Mouse (Mus musculus): ENCODE results near the gene Aim2. TPM values are rescaled to one million over a fixed set of nuclear protein-coding genes. Genes with fewer than 3 reads are reported as not detected.

Aim2 gene
- polyA plus RNA-seq, 1 experiment from 2014 or later, result 4.0 TPM

- peak overlapping the region; percentile 97 for H3K27ac ChIP-seq
- peak overlapping the region; percentile 67 for H3K4me3 ChIP-seq
- peak overlapping the region; percentile 73 for H3K4me2 ChIP-seq
Measured at GRCm38 (mm10) chr1:173328446-173328845, 22.2 kb upstream of the Aim2 start.

GRCm38 (mm10) chr1:173329185-173329584 lies 21.5 kb upstream of the Aim2 start:
- Histone ChIP-seq H3K4me2 (peak overlapping the region; percentile 73), H3K9me3 (replicated peaks) (no peaks in the 10 kb centered on the region), H3K36me3 (peaks cover 3% of the 10 kb centered on the region), H3K27me3 (replicated peaks) (no peaks in the 10 kb centered on the region), H3K4me3 (peak overlapping the region; percentile 67), H3K4me1 (peaks cover 96% of the 10 kb centered on the region), H3K27ac (peak overlapping the region; percentile 97), H3K9ac (peak overlapping the region; percentile 87)
- peak; percentile 49 for ATAC-seq
- 5% methylated on average over 4 of the region's 4 CpGs for WGBS (ENCODE audit: insufficient replicate concordance)

More at GRCm38 (mm10) chr1:173328446-173328845, 22.2 kb upstream of the Aim2 start:
- WGBS (ENCODE audit: insufficient replicate concordance), result 77% methylated on average over 8 of the region's 8 CpGs
- H3K36me3 ChIP-seq, result peaks cover 3% of the 10 kb centered on the region
- no peak for ATAC-seq
- H3K9me3 ChIP-seq (replicated peaks), result no peaks in the 10 kb centered on the region
- H3K9ac ChIP-seq, result peak overlapping the region; percentile 87
- no peaks in the 10 kb centered on the region for H3K27me3 ChIP-seq (replicated peaks)
- peaks cover 89% of the 10 kb centered on the region for H3K4me1 ChIP-seq

- H3K27ac ChIP-seq, result peak overlapping the region; percentile 97
- no peak for ATAC-seq
- H3K27me3 ChIP-seq (replicated peaks), result no peaks in the 10 kb centered on the region
- H3K4me3 ChIP-seq, result peak overlapping the region; percentile 67
- no peaks in the 10 kb centered on the region for H3K9me3 ChIP-seq (replicated peaks)
- H3K36me3 ChIP-seq, result peaks cover 3% of the 10 kb centered on the region
- peaks cover 98% of the 10 kb centered on the region for H3K4me1 ChIP-seq
- 56% methylated on average over 5 of the region's 5 CpGs for WGBS (ENCODE audit: insufficient replicate concordance)
- H3K9ac ChIP-seq, result peak overlapping the region; percentile 87
- H3K4me2 ChIP-seq, result peak overlapping the region; percentile 73
Measured at GRCm38 (mm10) chr1:173329743-173330142, 20.9 kb upstream of the Aim2 start.

GRCm38 (mm10) chr1:173332418-173332817 lies 18.3 kb upstream of the Aim2 start:
- WGBS (ENCODE audit: insufficient replicate concordance), result 71% methylated on average over 5 of the region's 5 CpGs
- H3K4me3 ChIP-seq, result peak overlapping the region; percentile 67
- H3K27me3 ChIP-seq (replicated peaks), result no peaks in the 10 kb centered on the region
- peak overlapping the region; percentile 87 for H3K9ac ChIP-seq
- peaks cover 3% of the 10 kb centered on the region; the same call in 1 of the 2 replicates for H3K36me3 ChIP-seq
- peaks cover 97% of the 10 kb centered on the region for H3K4me1 ChIP-seq
- peak overlapping the region; percentile 73 for H3K4me2 ChIP-seq
- H3K9me3 ChIP-seq (replicated peaks), result no peaks in the 10 kb centered on the region
- peak overlapping the region; percentile 97 for H3K27ac ChIP-seq
- no peak for ATAC-seq

GRCm38 (mm10) chr1:173333312-173334253 lies 17.1 kb upstream of the Aim2 start, which contains the start of gene Ackr1:
Ackr1 (minus strand) TSS chr1:173333750.
- no peaks in the 10 kb centered on the region for H3K27me3 ChIP-seq (replicated peaks)
- peaks cover 3% of the 10 kb centered on the region; the same call in 1 of the 2 replicates for H3K36me3 ChIP-seq
- H3K4me1 ChIP-seq, result peaks cover 86% of the 10 kb centered on the region
- ATAC-seq, result peak; percentile 91
- no peaks in the 10 kb centered on the region for H3K9me3 ChIP-seq (replicated peaks)
- H3K4me3 ChIP-seq, result peak within 1 kb of the TSS; percentile 67
- peak within 1 kb of the TSS; percentile 97 for H3K27ac ChIP-seq
- 16% methylated on average over 9 of the region's 9 CpGs for WGBS (ENCODE audit: insufficient replicate concordance)
- peak within 1 kb of the TSS; percentile 87 for H3K9ac ChIP-seq
- H3K4me2 ChIP-seq, result peak within 1 kb of the TSS; percentile 73

GRCm38 (mm10) chr1:173335903-173336302 lies 14.8 kb upstream of the Aim2 start:
- Histone ChIP-seq H3K4me3 (no peak overlapping the region), H3K27ac (peak overlapping the region; percentile 97), H3K4me1 (peaks cover 76% of the 10 kb centered on the region), H3K36me3 (no peaks in the 10 kb centered on the region), H3K9me3 (replicated peaks) (no peaks in the 10 kb centered on the region), H3K4me2 (peak overlapping the region; percentile 73), H3K27me3 (replicated peaks) (no peaks in the 10 kb centered on the region), H3K9ac (0 out of 2 replicates have a peak overlapping the region, but pooled peaks have one; percentile 87)
- WGBS (ENCODE audit: insufficient replicate concordance), result 65% methylated on average over 11 of the region's 11 CpGs
- ATAC-seq, result no peak

- Histone ChIP-seq H3K9me3 (replicated peaks) (no peaks in the 10 kb centered on the region), H3K36me3 (no peaks in the 10 kb centered on the region), H3K27ac (no peak overlapping the region), H3K4me1 (peaks cover 73% of the 10 kb centered on the region), H3K4me2 (no peak overlapping the region), H3K27me3 (replicated peaks) (no peaks in the 10 kb centered on the region), H3K4me3 (no peak overlapping the region), H3K9ac (no peak overlapping the region)
- WGBS (ENCODE audit: insufficient replicate concordance), result 91% methylated on average over 10 of the region's 10 CpGs
- ATAC-seq, result no peak
Measured at GRCm38 (mm10) chr1:173337008-173337407, 13.7 kb upstream of the Aim2 start.

GRCm38 (mm10) chr1:173339543-173339942 lies 11.1 kb upstream of the Aim2 start:
- peaks cover 49% of the 10 kb centered on the region for H3K4me1 ChIP-seq
- 6% methylated on average over 2 of the region's 2 CpGs for WGBS (ENCODE audit: insufficient replicate concordance)
- no peaks in the 10 kb centered on the region for H3K36me3 ChIP-seq
- no peak overlapping the region for H3K27ac ChIP-seq
- no peaks in the 10 kb centered on the region for H3K9me3 ChIP-seq (replicated peaks)
- no peak overlapping the region for H3K4me2 ChIP-seq
- H3K27me3 ChIP-seq (replicated peaks), result no peaks in the 10 kb centered on the region
- peak; percentile 68 for ATAC-seq
- no peak overlapping the region for H3K9ac ChIP-seq
- H3K4me3 ChIP-seq, result no peak overlapping the region

GRCm38 (mm10) chr1:173342425-173342824 lies 8.3 kb upstream of the Aim2 start:
- ATAC-seq, result no peak
- WGBS (ENCODE audit: insufficient replicate concordance), result 76% methylated on average over 1 of the region's 1 CpGs

GRCm38 (mm10) chr1:173343934-173344333 lies 6.7 kb upstream of the Aim2 start:
- ATAC-seq, result no peak
- H3K27ac ChIP-seq, result no peak overlapping the region
- H3K27me3 ChIP-seq (replicated peaks), result peaks cover 7% of the 10 kb centered on the region; the same call in 1 of the 2 replicates
- H3K4me2 ChIP-seq, result no peak overlapping the region
- H3K4me1 ChIP-seq, result peaks cover 45% of the 10 kb centered on the region
- 75% methylated on average over 3 of the region's 3 CpGs for WGBS (ENCODE audit: insufficient replicate concordance)
- no peak overlapping the region for H3K4me3 ChIP-seq
- no peak overlapping the region for H3K9ac ChIP-seq
- no peaks in the 10 kb centered on the region for H3K9me3 ChIP-seq (replicated peaks)
- no peaks in the 10 kb centered on the region for H3K36me3 ChIP-seq

More at GRCm38 (mm10) chr1:173342425-173342824, 8.3 kb upstream of the Aim2 start:
- Histone ChIP-seq H3K36me3 (no peaks in the 10 kb centered on the region), H3K4me1 (peaks cover 43% of the 10 kb centered on the region), H3K9ac (no peak overlapping the region), H3K27ac (no peak overlapping the region), H3K4me2 (no peak overlapping the region), H3K4me3 (no peak overlapping the region), H3K9me3 (replicated peaks) (no peaks in the 10 kb centered on the region), H3K27me3 (replicated peaks) (peaks cover 4% of the 10 kb centered on the region; the same call in 1 of the 2 replicates)

- 0 out of 2 replicates have a peak overlapping the region, but pooled peaks have one; percentile 6 for H3K4me2 ChIP-seq
- H3K4me1 ChIP-seq, result peaks cover 49% of the 10 kb centered on the region
- H3K27me3 ChIP-seq (replicated peaks), result peaks cover 7% of the 10 kb centered on the region; the same call in 1 of the 2 replicates
- peak overlapping the region; percentile 47; the same call in 1 of the 2 replicates for H3K9ac ChIP-seq
- no peaks in the 10 kb centered on the region for H3K9me3 ChIP-seq (replicated peaks)
- H3K27ac ChIP-seq, result no peak overlapping the region
- 59% methylated on average over 4 of the region's 4 CpGs for WGBS (ENCODE audit: insufficient replicate concordance)
- no peak overlapping the region for H3K4me3 ChIP-seq
- no peak for ATAC-seq
- no peaks in the 10 kb centered on the region for H3K36me3 ChIP-seq
Measured at GRCm38 (mm10) chr1:173345112-173345511, 5.6 kb upstream of the Aim2 start.

GRCm38 (mm10) chr1:173348527-173348926 lies 2.2 kb upstream of the Aim2 start:
- Histone ChIP-seq H3K9me3 (replicated peaks) (no peaks in the 10 kb centered on the region), H3K27me3 (replicated peaks) (peaks cover 7% of the 10 kb centered on the region; the same call in 1 of the 2 replicates), H3K9ac (0 out of 2 replicates have a peak overlapping the region, but pooled peaks have one; percentile 6), H3K27ac (no peak overlapping the region), H3K4me3 (no peak overlapping the region), H3K36me3 (no peaks in the 10 kb centered on the region; the same call in 1 of the 2 replicates), H3K4me1 (peaks cover 53% of the 10 kb centered on the region), H3K4me2 (no peak overlapping the region)
- no peak for ATAC-seq
- WGBS (ENCODE audit: insufficient replicate concordance), result 35% methylated on average over 1 of the region's 1 CpGs

Data from liver, embryonic 12.5 days (tissue).